Mouse (Mus musculus) ES-Bruce4 (cell line): ENCODE measurements around the gene Cass4. TPM values are rescaled to one million over a fixed set of nuclear protein-coding genes. Genes with fewer than 3 reads are reported as not detected.

Experiments used
- H3K27ac ChIP-seq: 2 replicates; pipeline ENCODE4 v1.5.1; 2012; ENCODE audit warnings: low read length, inconsistent platforms; ENCODE audit not compliant: insufficient read depth
- H3K27me3 ChIP-seq: 2 replicates; pipeline ENCODE4 v1.6.1; 2012; ENCODE audit warnings: mild to moderate bottlenecking, low read length, inconsistent platforms; ENCODE audit not compliant: control insufficient read depth, poor library complexity, insufficient read depth, severe bottlenecking
- H3K36me3 ChIP-seq: 2 replicates; pipeline ENCODE4 v1.6.1; 2012; ENCODE audit warnings: inconsistent platforms, mild to moderate bottlenecking, low read length, moderate library complexity; ENCODE audit not compliant: control insufficient read depth, poor library complexity, insufficient read depth, severe bottlenecking
- H3K4me1 ChIP-seq: one replicate; pipeline ENCODE4 v1.8.1; 2011; ENCODE audit warnings: low read length; ENCODE audit not compliant: control insufficient read depth, insufficient read depth
- H3K4me3 ChIP-seq: 2 replicates; pipeline ENCODE4 v1.5.1; 2011; ENCODE audit warnings: low read depth, mild to moderate bottlenecking, low read length
- H3K9ac ChIP-seq: 2 replicates; pipeline ENCODE4 v1.6.1; 2012; ENCODE audit warnings: low read depth, mild to moderate bottlenecking, inconsistent platforms; ENCODE audit not compliant: poor library complexity, severe bottlenecking
- H3K9me3 ChIP-seq: replicated peaks from 2 replicates; pipeline ENCODE4 v1.6.1; 2012; ENCODE audit warnings: mild to moderate bottlenecking, low read length, inconsistent platforms; ENCODE audit not compliant: control insufficient read depth, poor library complexity, insufficient read depth, severe bottlenecking
- CTCF ChIP-seq: IDR thresholded peaks from one replicate; pipeline ENCODE4 v1.8.1; 2011; ENCODE audit warnings: low read depth, low read length
- EP300 ChIP-seq: IDR thresholded peaks from 2 replicates; pipeline ENCODE4 v1.6.1; 2011; ENCODE audit warnings: low read depth, low read length; ENCODE audit not compliant: insufficient read depth
- POLR2A ChIP-seq: IDR thresholded peaks from one replicate; pipeline ENCODE4 v1.8.1; 2011; ENCODE audit warnings: low read length; ENCODE audit not compliant: insufficient read depth
- polyA plus RNA-seq: library from polyadenylated mRNA; stranded (reverse); fragments of >200 nt; gene quantifications from 2 replicates; pipeline ENCODE4 v1.2.4, GENCODE M21; 2011; ENCODE audit warnings: low read depth; ENCODE audit not compliant: missing spikeins, insufficient read depth, insufficient read length

Cass4 gene
- polyA plus RNA-seq, 1 experiment: 0.37 TPM

- peaks cover 3% of the 10 kb centered on the region for H3K4me1 ChIP-seq
- H3K4me3 ChIP-seq: no peak overlapping the region
- no peak for TF ChIP-seq POLR2A
- TF ChIP-seq EP300: no peak
- no peak for TF ChIP-seq CTCF
- no peaks in the 10 kb centered on the region for H3K36me3 ChIP-seq
- H3K9ac ChIP-seq: no peak overlapping the region
- no peaks in the 10 kb centered on the region for H3K27me3 ChIP-seq
- H3K27ac ChIP-seq: no peak overlapping the region
- no peaks in the 10 kb centered on the region for H3K9me3 ChIP-seq
Measured at GRCm38 (mm10) chr2:172348297-172348950, 45.2 kb upstream of the Cass4 start.

- Histone ChIP-seq H3K27me3 (no peaks in the 10 kb centered on the region), H3K4me1 (peaks cover 3% of the 10 kb centered on the region), H3K27ac (no peak overlapping the region), H3K4me3 (no peak overlapping the region), H3K36me3 (no peaks in the 10 kb centered on the region), H3K9ac (no peak overlapping the region), H3K9me3 (no peaks in the 10 kb centered on the region)
- TF ChIP-seq EP300 (no peak), CTCF (no peak), POLR2A (no peak)
Measured at GRCm38 (mm10) chr2:172349776-172350175, 43.8 kb upstream of the Cass4 start.

GRCm38 (mm10) chr2:172350773-172351172 lies 42.8 kb upstream of the Cass4 start:
- Histone ChIP-seq H3K36me3 (peaks cover 4% of the 10 kb centered on the region), H3K4me1 (peaks cover 3% of the 10 kb centered on the region), H3K9me3 (no peaks in the 10 kb centered on the region), H3K27ac (no peak overlapping the region), H3K9ac (no peak overlapping the region), H3K27me3 (no peaks in the 10 kb centered on the region), H3K4me3 (no peak overlapping the region)
- TF ChIP-seq EP300: no peak
- no peak for TF ChIP-seq CTCF
- no peak for TF ChIP-seq POLR2A

GRCm38 (mm10) chr2:172353218-172353617 lies 40.4 kb upstream of the Cass4 start:
- no peak overlapping the region for H3K9ac ChIP-seq
- no peaks in the 10 kb centered on the region for H3K4me1 ChIP-seq
- no peaks in the 10 kb centered on the region for H3K9me3 ChIP-seq
- no peak overlapping the region for H3K27ac ChIP-seq
- H3K4me3 ChIP-seq: no peak overlapping the region
- TF ChIP-seq POLR2A: no peak
- no peak for TF ChIP-seq EP300
- TF ChIP-seq CTCF: no peak
- no peaks in the 10 kb centered on the region for H3K27me3 ChIP-seq
- peaks cover 28% of the 10 kb centered on the region for H3K36me3 ChIP-seq

GRCm38 (mm10) chr2:172354761-172355160 lies 38.8 kb upstream of the Cass4 start:
- Histone ChIP-seq H3K27ac (no peak overlapping the region), H3K9ac (no peak overlapping the region), H3K4me1 (no peaks in the 10 kb centered on the region), H3K9me3 (no peaks in the 10 kb centered on the region), H3K4me3 (no peak overlapping the region), H3K27me3 (no peaks in the 10 kb centered on the region), H3K36me3 (peaks cover 44% of the 10 kb centered on the region)
- no peak for TF ChIP-seq EP300
- TF ChIP-seq POLR2A: no peak
- TF ChIP-seq CTCF: no peak

DNA sequence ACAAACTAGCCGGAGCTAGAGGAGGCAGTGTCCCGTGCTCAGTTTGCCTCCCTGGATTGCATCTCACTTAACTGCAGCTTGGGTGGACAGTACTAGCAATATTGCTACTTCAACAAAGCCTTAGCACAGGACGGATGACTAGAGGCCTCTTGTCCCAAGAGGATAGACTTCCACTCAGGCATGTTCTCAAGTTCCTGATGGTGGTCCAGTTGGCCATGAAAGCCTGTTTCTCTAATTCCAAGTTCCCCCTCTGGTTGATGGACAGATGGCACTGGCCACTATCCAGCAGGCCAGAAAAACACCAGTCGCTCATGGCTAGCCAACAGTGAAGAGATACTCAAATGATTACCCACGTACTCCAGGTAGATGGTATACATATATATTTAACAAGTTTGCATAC lies 37.8 kb upstream of the Cass4 start:
- no peak overlapping the region for H3K27ac ChIP-seq
- no peaks in the 10 kb centered on the region for H3K9me3 ChIP-seq
- TF ChIP-seq POLR2A (no peak), CTCF (no peak), EP300 (no peak)
- H3K36me3 ChIP-seq: peaks cover 54% of the 10 kb centered on the region
- no peak overlapping the region for H3K4me3 ChIP-seq
- no peaks in the 10 kb centered on the region for H3K4me1 ChIP-seq
- H3K9ac ChIP-seq: no peak overlapping the region
- no peaks in the 10 kb centered on the region for H3K27me3 ChIP-seq
